Mouse (Mus musculus): Measurements from ENCODE around the gene Fgfr2.
"Not testable (repeated sequence)": the region's sequence is repeated elsewhere in the genome, so short reads cannot be mapped to it uniquely, and the experiment has no call there.

Fgfr2 gene

DNA sequence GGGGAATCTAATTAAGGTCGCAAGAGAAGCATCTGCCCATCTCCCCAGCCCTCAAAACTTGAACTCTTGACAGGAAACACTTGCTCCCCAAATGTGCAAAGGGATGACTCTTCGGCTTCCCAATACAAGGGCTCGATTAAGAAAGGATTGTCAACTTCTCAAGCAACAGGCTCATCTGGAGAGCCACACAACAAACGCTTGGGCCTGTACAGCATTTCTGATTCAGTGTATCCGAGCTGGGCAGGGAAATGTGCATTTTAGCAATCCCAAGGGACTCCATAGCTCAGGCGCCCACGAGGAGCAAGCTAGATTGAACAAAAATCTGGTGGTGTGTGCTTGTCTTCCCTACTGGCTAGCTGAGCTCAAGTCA lies 2576.7 kb downstream of the Fgfr2 start:
- no peak for DNase-seq (ENCODE audit: low read depth)

DNA sequence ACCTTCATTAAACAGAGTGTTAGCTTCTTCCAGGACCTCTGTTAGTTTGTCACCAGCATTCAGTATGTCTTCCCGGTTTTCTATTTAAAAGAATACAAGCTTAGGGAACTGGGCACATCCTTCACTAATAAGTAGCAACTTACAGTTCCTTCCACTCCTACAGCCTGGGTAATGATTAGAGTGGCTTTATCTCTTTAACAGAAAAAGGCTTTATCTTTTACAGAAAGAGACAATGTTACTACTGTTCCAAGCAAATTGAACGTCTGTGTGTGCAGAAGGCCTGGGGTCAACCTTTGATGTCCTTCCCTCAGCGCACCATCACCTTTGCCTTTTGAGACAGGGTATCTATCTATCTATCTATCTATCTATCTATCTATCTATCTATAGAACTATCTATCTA lies 2577.3 kb downstream of the Fgfr2 start:
- no peak for DNase-seq (ENCODE audit: low read depth)

DNA sequence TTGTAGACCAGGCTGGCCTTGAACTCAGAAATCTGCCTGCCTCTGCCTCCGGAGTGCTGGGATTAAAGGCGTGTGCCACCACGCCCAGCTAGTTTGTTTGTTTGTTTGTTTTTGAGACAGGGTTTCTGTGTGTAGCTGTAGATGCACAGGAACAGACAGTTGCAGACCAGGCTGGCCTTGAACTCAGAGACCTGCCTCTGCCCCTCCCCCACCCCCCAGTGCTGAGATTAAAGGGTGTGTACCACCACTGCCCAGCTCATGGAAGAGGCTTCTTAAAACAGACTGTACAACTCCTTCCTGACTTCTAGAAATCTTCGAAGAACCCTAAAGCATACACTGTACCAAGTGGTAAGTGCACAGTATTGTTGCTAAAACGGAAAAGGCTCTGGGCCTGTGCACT lies 2577.7 kb downstream of the Fgfr2 start:
- DNase-seq (ENCODE audit: low read depth), result peak; percentile 10

DNA sequence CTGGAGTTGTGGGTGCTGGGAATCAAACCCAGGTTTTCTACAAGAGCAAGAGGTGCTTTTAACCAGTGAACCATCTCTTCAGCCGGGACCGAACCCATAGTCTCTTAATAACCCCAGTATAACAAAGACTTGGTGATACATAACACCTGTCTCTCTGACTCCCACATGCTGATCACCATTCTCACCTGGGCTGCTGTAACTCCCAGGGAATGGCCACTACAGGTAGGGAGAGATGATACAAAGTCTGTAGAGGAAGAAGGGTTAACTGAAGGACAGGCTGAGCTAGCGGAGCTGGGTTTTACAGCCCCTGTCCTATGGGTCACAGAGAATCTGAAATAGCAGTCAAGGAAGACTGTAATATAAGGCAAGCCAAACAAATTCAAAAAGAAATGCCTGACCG lies 2580.0 kb downstream of the Fgfr2 start:
- no peak for DNase-seq (ENCODE audit: low read depth)

DNA sequence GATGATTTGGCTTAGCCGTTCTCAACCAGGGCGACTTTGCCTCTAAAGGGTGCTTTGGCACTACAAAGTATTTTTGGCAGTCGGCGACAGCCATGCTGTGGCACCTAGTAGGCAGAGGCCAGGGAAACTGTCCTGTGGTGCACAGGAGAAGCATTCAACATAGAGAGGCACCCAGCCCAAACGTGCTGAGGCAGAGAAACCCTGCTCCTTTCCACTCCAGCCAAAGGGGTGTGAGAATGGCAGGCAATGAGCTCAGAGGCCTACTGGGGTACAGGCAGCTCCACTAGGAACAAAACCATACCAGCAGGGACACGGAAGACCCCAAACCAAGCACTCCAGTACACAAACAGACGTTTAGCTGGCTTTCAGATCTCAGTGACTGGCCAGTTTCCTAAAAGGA lies 2583.0 kb downstream of the Fgfr2 start:
- no peak for DNase-seq (ENCODE audit: low read depth)

GRCm38 (mm10) chr7:130537068-130537467 lies 2586.1 kb downstream of the Fgfr2 start:
- DNase-seq (ENCODE audit: low read depth), result no peak

DNA sequence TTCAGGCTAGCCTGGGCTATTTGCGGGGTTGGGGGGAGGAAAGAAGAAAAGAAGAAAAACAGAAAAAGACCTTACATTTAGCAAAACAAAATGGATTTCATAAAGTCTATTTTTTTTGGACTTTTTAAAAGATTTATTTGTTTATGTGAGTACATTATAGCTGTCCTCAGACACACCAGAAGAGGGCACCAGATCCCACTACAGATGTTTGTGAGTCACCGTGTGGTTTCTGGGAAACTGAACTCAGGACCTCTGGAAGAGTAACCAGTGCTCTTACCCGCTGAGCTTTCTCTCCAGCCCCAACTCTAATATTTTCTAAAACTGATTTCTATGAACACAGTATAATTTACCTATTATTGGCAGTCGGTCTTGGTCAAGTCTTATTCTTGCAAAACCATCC lies 2588.0 kb downstream of the Fgfr2 start:
- no peak for DNase-seq (ENCODE audit: low read depth)

DNA sequence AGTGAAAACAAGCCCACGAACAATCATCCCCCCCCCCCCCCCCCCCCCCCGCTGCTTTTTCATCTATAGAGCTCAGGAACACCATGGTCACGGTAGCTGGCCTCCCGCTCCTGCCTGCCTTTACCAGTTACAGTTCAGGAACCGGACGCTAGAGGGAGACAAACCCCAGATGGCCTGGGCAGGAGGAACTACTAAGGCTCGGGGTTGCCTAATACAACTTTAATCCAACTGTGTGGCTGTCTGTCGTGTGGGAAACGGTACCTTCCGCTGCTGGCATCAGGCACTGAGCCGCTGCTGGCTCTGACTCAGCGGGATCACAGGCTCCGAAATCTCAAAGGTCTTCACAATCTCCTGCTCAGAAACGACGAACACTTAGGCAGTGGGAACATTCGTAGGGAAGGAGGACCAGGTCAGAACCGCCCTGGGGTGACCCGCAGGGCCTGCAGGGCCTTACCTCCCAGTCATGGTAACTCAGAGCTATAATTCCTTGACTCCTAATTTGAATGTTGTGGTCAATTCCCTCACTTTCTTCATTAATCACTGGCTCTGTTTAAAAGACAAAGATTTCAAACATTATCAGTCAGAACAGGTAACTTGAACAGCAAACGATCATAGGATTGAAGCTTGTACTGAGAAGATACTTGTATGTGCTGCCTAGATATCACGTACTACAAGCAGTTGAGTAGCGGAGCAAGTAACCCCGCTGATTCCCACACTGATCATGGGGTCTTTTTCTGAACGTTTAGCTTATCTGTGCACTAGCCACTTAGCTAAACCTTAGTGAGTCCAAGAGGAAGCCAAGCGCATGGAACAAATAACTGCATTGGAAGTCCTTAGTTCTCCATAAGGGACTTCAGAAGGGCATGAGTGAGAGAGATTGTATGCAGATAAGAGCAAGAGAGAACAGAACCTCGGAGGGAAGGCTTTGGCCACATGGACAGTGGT lies 2589.6 kb downstream of the Fgfr2 start:
- peak; percentile 87 for DNase-seq (ENCODE audit: low read depth)

- DNase-seq (ENCODE audit: low read depth), result not testable (repeated sequence)
Measured at GRCm38 (mm10) chr7:130531138-130531537, 2592.0 kb downstream of the Fgfr2 start.

- DNase-seq (ENCODE audit: low read depth), result no peak
Measured at GRCm38 (mm10) chr7:130527306-130527705, 2595.8 kb downstream of the Fgfr2 start.

- DNase-seq (ENCODE audit: low read depth), result no peak
Measured at GRCm38 (mm10) chr7:130523451-130523850, 2599.7 kb downstream of the Fgfr2 start.

DNA sequence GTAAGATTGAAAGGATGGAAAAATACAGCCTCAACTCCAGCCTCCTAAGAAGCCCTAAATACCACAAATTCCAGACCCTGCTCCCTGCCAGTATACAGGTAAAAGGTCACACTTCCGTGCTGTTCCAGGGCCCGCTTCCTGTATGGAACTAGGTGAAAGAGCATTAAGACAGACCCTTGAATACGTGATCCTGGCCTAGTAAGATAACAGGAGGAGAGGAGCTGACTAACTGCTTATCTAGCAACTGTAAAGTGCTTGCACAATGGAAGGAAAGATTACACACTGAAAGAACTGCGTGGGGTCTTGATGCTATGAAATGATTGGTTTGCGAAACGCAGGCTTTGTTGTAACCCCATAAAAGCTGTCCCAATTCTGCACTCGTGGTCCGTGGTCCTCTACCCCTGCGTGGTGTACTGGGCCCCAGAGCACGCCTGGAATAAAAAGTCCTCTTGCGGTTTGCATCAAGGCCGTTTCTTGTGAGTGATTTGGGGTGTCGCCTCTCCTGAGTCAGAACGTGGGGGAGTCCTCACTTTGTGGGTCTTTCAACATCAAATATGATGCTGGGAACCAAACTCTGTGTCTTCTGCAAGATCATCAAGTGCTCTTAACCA lies 2602.2 kb downstream of the Fgfr2 start:
- DNase-seq (ENCODE audit: low read depth), result no peak

DNA sequence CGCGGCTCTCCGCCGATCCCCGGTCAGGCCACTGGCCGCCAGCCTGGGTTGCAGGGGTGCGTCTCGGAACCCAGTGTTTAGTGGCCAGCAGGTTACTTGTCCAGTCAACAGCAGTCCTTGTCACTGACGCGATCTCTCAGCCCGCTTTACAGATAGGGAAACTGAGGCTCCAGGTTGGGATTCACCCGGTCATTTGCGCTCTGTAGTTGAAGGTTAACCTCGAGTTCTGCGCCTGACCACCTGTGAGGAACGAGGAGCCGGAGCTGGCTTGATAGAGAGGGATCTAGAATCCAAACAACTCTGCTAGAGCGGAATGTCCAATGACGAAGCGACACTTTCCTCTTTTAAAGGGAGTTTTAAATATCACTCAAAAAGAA lies 2603.1 kb downstream of the Fgfr2 start, which contains the start of gene Ate1:
Ate1 (minus strand) TSS at position 321 of the 377 bp plus-strand sequence.
- DNase-seq (ENCODE audit: low read depth), result no peak

- peak; percentile 96 for DNase-seq (ENCODE audit: low read depth)
Measured at GRCm38 (mm10) chr7:130519096-130520048, 2603.8 kb downstream of the Fgfr2 start.

DNA sequence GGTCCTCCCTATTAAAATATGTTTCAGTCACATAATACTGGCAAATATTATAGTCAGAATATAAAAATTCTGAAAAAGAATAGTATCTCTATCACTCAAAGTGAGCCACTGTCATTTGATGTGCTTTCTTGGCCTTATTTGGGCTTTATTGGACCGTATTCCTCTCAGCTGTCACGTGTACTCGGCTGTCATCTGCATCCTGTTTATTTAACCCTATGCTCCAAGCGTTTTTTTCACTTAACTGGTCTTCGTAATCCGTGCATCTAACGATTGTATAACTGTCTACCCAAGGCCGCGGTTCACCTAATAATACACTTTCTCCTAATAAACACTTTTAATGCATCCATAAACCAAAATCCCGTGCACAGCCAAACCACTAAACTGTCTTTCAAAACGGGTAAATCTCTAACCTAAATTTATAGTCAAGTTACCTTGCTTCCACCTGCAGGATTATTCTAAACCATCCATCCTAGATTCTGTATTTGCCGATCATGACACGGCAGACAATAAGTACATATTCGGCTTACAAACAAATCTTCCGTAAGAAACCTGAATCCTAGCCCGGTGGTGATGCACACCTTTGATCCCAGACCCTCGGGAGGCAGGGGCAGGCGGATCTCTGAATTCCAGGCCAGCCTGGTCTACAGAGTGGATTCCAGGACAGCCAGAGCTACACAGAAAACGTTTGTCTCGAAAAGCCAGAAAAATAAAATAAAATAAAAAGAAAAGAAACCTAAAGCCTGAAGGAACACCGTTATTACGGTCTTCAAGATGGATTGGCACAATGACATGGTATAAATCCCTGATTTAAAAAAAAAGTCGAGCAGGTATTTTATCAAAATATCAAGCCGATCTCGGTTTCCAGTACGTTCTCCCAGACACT lies 2604.7 kb downstream of the Fgfr2 start:
- DNase-seq (ENCODE audit: low read depth), result peak; percentile 32

- no peak for DNase-seq (ENCODE audit: low read depth)
Measured at GRCm38 (mm10) chr7:130510243-130510642, 2612.9 kb downstream of the Fgfr2 start.

DNA sequence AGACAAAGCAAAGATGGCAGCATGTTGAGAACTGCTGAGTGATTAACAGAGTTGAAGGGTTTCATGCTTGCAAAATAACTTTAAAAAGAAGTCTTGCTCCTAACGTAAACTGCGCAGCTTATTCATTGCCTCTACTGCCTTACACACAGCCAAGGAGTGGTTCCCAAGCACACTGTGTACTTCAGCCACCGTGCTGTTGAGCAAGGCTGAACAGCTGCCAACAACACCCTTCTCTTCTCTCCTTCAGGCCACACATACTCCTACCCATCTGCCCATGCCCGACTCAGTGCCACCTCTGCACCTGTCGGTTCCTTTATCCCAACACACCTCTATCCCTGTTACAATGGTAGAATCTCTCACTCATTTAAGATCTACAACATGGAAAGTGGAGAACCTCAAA lies 2620.1 kb downstream of the Fgfr2 start:
- DNase-seq (ENCODE audit: low read depth), result no peak

DNA sequence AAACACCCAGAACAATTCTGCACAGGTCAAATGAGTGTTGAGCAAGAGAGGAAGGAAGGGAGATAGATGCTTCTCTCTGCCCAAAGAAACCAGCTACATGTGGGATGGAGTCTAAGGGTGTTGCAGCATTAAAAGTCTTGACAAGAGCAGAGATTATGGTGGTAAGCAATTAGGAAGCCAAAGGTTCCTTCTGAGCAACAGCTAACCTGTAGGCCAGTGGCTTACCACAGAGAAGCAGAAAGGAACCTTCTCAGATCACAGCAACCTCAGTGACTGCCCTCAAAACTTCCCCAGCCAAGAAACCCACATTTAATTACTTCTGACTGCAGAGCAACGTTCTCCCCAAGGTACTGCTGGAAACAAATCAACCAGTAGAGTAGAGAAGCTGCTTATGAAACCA lies 2621.7 kb downstream of the Fgfr2 start:
- DNase-seq (ENCODE audit: low read depth), result no peak

GRCm38 (mm10) chr7:130493346-130493745 lies 2629.8 kb downstream of the Fgfr2 start:
- DNase-seq (ENCODE audit: low read depth), result no peak

DNA sequence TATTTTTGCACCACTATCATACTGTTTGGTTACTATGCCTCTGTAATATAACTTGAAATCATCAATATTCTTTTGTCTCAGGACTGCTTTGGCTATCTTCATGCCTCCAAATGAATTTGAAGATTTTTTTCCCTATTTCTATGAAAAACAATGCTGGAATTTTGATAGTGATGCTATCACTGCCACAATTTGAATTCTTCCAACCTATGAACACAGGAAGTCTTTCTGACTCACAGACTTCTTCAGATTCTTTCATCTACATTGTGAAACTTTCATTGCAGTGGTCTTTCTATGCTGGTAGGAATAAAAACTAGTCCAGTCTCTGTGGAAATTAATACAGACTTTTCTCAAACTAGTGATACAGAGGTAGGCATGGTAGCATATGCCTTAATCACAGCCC lies 2631.1 kb downstream of the Fgfr2 start:
- no peak for DNase-seq (ENCODE audit: low read depth)

DNA sequence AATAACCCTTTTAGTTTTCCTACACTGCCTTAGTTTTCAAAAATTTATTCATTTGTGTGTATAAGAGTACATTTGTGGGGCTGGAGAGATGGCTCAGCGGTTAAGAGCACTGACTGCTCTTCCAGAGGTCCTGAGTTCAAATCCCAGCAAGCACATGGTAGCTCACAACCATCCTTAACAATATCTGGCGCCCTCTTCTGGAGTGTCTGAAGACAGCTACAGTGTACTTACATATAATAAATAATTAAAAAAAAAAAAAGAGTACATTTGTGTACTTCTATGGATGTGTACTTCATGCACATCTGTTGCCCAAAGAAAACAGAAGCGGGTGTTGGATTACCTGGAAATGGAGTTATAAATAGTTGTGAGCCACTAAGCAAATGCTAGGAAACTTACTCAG lies 2644.1 kb downstream of the Fgfr2 start:
- peak; percentile 18 for DNase-seq (ENCODE audit: low read depth)
